Mouse (Mus musculus): ENCODE results near the gene Tal1. TPM values are rescaled to one million over a fixed set of nuclear protein-coding genes. Genes with fewer than 3 reads are reported as not detected.
A peak's percentile ranks its signal among the peaks of the same experiment; 100 is the strongest.

The Tal1 gene
- 17.3 and 22.6 TPM in 2 replicates for total RNA-seq (2015)
- total RNA-seq (2017): 9.2 and 16.3 TPM in 2 replicates

DNA sequence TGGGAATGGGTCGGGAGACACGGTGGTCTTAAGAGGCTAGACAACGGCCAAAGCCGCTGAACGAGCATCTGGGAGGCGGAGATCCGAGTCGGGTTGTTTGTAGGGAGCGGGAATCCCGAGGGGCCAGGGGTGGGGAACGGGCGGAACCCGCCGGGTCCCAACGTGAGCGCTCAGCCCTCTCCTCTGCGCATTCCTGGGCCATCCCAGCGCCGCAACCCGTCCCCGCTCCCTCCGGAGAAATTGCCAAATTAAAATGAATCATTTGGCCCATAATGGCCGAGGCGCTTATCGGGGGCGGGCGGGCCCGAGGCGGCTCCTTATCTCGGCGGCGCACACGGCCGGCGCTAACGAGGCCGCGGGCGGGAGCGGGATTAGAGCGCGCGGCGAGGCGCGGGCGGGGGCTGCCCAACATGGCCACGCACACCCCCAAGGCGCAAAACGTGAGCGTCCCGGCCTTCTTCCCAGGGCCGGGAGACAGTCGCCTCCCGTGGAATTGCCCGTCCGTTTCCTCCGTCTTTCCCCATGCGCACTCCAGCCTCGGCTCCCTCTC lies at the start of gene Tal1:
Gene Tal1 (plus strand): TSS at position 56 of the 550 bp plus-strand sequence.
- peak; percentile 45 for ATAC-seq (replicated peaks; ENCODE audit: poor library complexity)

DNA sequence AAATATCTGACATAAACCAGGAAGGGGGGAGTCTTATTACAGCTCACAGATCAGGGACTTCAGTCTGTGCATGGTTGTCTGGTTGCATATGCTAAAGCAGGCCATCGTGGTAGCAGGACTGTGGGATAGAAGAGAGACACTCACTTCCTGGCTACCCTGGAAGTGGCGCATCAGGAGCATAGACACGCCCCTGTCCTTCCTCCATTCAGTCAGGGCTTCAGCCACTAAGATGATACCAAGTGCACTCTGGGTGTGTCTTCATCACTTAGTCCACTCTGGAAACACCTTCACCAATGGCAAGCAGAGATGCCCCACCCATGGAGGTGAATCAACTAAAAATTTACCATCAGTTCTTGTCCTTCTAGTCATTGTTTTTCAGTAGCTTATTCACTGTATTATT lies 42.0 kb upstream of the Tal1 start:
- ATAC-seq (replicated peaks; ENCODE audit: poor library complexity): no peak

DNA sequence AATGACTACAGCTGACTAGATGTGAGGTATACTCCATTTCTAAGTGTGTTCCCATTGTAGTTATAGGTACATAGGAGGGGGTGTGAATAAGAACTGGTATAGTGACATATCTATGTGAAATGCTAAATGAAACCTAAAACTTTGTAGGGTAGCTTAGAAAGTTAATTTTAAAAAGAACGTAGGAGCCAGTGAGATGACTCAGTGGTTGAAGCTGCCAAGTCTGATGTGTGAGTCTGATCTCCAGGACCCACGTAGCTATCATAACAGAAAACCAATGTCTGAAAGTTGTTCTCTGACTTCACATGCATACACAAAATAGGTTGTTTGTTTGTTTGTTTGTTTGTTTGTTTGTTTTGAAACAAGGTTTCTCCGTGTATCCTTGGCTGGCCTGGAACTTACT lies 36.2 kb upstream of the Tal1 start:
- no peak for ATAC-seq (replicated peaks; ENCODE audit: poor library complexity)

DNA sequence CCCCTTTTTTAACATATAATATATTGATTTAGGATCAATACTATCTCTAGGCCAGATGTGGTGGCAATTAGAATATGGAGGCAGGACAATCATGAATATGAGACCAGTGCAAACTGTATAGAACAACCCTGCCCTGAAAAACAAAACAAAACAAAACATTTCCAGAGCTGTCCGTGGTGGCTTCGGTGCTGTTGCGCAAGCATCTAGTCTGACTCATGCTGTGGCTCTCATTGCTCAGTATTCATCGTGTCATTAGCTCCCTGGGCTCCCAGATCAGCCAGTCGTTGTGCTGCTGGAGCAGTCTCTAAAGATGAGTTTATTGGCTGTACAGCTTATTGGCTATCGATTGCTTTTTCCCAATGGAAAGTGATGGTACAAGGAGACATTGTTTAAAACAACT lies 21.2 kb upstream of the Tal1 start:
- peak; percentile 88 for ATAC-seq (replicated peaks; ENCODE audit: poor library complexity)

DNA sequence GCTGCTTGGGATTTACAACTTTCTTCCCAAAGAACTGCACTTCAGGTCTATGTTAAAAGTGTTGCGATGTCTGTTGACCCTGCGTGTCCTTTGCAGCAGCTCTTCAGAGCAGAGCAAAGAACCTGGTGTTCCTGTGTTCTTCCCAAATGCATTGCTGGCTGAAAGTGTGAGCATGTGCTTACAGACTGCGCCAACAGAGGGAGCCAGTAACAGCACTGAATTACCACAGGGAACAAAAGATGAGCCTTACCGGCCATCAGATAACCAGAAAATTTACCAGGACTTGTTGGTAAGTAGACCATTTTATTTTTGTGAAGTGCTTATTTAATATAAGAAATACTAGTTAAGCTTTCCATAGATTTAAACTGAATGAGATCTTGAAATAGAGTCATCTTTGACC lies 18.0 kb upstream of the Tal1 start:
- ATAC-seq (replicated peaks; ENCODE audit: poor library complexity): peak; percentile 96

DNA sequence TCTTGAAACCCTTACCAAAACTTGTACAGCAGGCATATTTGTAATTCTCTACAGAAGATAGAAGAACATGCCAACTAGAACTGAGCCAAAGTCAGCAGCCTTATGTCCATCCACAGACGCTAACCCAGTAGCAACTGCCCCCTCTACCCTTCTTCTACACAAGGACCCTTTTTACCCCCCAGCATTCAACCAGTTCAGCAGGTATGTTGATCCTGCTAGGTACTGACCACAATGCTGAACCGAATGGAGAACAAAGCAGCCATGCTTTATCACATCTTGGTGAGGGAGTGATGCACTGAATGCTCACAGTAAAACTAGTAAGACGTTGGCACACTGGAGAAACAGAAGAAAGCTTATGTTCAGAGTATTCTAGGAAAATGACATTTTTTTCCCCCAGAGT lies 10.6 kb upstream of the Tal1 start:
- no peak for ATAC-seq (replicated peaks; ENCODE audit: poor library complexity)

DNA sequence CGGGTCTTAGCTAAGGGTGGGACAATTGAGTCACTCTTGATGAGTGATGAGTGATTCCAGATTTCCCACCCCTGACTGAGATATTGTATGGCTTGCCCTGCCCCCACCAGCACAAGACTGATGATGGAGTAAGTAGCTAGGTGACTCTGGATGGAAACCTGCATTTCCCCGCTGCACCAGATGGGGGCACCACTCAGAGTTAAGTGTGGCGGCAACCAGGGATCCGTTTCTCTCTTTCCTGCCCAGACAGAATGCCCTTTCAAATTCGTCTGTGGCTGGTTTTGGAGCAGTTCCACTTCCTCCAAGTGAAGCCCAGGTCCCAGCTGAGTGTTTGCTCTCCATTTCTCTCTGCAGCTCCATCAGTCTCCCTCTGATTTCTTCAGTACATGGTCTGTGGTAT lies 8.5 kb upstream of the Tal1 start:
- ATAC-seq (replicated peaks; ENCODE audit: poor library complexity): peak; percentile 86

DNA sequence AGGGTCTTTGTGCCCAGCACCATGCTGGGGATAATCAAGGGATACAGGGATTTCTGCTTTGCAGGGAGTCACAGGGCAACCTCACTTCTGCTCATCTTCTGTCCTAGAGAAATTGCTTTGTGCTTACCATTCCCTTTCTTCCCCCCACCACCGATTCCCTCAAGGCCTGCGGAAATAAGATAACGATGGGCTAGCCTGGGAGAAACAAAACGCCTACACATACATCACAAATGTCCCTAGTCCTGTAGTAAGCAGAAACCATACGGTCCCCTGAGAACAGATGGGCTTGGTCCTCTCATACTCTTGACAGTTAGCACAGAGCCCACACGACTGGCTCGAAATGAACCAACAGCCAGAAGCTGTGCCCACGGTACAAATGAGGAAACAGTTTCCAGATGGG lies 8.0 kb upstream of the Tal1 start:
- ATAC-seq (replicated peaks; ENCODE audit: poor library complexity): peak; percentile 53

DNA sequence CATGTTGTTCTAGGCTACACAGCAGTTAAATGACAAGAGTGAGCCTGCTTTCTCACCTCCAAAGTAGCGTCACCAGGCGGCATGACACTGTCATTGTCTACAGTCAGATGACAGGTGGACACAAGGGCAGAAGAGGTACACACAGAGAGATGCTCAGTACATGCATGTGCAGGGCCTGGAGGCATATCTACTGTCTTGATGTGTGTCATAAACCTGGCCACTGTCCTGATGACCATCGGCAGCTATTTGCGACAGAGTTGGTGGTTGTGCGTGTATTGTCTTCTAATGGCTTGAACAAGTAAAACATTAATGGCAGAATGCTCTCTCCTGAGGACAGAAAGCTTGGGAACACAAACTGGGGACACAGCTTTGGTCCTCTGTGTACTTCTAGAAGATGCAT lies 5.0 kb upstream of the Tal1 start:
- ATAC-seq (replicated peaks; ENCODE audit: poor library complexity): no peak

DNA sequence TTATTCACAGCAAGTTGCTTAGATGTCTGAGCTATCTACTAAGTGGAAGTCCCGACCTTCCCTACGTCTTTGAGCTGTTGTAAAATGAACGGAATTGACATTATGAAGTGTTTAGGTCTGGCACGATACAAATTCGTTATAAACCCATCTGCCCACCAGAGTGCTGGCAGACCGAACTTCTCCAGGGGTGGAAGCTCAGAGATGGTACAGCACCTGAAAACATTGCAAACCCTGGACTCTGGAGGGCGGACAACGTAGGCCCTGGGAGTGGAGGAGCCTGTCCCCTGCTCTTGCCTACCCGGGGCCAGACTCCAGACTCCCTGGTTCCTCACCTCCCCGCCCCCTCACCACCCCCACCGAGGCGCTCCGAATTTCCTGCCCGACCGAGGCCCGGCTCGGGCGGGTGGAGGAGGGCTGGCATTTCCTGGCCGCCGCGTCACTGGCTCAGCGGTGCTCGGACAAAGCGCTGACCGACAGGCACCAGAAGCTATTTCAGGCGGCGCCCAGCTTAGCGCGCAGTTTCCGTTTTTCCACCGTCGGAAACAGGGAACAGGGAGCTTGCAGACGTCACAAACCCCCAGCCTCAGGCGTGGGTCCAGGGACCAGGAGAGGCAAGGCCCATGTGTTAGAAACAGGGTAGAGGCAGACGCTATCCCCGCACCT lies 3.8 kb upstream of the Tal1 start:
- peak; percentile 19 for ATAC-seq (replicated peaks; ENCODE audit: poor library complexity)

DNA sequence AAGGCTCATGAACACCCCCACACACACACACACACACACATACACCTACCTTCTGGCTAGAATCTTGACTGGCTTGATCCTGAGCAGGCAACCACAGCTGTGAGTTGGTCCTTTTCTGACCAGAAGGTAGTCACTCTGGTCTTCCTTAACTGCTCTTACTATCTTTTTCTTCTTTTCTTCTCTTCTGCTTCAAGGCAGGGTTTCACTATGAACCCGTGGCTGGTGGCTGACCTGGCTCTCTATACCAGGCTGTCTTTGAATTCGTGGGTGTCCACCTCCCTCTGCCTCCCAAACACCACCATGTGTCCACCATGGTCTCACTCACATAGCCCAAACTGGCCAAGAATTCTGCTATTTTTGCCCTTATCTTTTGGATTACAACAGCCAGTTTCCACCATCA lies 1.2 kb upstream of the Tal1 start:
- no peak for ATAC-seq (replicated peaks; ENCODE audit: poor library complexity)

DNA sequence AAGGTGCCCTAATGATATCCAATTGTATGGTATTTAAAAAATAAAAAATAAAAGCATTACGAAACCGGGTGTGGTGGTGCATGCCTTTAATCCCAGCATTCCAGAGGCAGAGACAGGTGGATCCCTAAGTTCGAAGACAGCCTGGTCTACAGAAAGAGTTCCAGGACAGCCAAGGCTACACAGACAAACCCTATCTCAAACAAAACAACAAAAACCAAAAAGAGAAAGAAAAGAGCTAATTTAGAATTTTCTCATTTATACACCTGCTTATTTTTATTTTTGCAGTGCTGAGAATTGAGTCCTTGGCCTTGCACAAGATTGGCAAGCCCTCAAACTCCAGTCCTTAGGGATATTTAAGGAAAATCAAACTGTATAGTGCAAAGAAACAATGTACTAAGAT lies 535 bp upstream of the Tal1 start:
- ATAC-seq (replicated peaks; ENCODE audit: poor library complexity): no peak

DNA sequence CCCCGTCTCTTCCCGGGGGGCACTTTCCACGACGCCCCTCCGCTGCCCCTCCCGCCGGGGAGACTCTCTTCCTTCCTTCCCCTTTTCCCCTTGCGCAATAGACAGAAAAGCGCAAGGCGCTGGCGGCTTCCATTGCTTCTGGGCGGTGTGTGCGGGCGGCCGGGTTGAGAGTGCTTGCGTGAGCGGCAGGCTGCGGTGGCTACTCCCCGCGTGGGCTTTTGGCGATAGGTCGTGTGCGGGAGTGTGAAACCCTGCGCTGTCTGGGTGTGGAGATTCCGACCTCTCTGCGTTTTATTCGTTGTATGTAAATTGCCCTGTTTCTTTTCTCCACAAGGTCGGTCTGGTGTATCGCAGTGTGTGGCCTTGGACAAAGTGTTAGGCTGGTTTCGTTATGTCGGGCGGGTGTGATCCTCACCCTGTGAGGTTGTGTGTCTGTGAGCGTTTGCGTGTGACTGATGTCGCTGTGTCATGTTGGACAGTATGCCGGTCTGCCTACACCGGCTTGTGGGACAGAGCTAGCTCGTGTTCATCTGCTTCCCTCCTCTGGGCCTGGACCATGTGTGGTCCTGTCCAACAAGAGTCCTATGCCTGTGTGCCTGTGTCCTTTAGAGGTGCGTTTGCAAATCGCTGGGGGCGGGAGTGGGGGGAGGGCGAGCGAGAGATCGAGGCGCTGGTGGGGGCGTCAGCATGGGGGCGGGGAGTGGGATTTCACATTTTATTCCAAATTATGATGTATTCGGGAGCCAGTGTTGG lies 871 bp downstream of the Tal1 start:
- ATAC-seq (replicated peaks; ENCODE audit: poor library complexity): peak; percentile 45

DNA sequence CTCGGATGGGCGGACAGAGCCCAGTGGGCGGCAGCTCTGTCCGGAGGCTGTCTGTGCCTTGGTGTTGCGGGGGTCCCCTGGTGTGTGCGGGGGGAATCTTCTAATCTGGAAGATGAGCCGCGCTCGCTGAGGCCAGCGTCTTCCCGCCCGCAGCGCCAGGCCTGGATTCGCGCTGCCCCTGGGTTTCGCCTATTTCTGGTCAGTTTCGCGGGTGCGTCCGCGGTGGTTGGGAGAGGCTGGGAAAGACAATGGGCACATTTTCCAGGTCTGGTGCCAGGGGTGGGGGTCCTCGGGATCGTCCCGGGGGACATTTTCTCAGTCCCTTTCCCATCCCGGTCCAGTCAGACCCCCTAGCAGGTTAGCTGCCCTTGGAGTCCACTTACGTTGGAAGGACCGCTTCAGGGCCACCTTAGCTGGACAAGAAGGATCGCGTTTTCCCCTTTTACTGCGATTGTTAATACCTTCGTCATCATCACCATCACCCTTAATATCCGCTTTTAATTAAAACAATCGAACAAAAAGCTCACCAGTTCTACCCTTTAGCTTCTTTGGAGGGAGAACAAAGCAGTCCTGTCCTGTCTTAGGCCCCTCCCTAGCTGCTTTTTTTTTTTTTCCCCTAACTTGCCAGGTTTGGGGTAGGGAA lies 1.6 kb downstream of the Tal1 start:
- ATAC-seq (replicated peaks; ENCODE audit: poor library complexity): peak; percentile 2; the same call in 1 of the 2 replicates

DNA sequence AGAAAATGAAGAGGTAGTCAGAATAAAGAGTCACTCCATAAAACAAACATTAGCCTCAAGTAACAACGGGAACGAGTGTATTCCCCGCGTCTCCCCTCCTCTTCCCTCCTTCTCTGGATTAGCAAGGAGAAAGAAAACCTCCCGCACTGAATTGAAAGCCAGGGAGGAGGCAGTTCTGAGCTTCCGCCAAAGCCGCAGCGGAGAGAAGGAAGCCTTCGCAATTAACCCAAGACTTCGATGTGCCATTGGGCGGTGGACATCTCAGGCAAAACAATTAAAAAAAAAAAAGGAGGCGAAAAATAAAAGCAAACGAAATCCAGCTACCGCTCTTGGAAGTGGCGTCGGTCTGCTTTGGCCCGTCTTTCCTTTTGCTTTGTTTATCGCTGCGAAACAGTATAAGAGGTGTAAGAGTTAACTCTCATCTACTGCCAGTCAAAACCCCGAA lies 2.1 kb downstream of the Tal1 start:
- ATAC-seq (replicated peaks; ENCODE audit: poor library complexity): no peak

DNA sequence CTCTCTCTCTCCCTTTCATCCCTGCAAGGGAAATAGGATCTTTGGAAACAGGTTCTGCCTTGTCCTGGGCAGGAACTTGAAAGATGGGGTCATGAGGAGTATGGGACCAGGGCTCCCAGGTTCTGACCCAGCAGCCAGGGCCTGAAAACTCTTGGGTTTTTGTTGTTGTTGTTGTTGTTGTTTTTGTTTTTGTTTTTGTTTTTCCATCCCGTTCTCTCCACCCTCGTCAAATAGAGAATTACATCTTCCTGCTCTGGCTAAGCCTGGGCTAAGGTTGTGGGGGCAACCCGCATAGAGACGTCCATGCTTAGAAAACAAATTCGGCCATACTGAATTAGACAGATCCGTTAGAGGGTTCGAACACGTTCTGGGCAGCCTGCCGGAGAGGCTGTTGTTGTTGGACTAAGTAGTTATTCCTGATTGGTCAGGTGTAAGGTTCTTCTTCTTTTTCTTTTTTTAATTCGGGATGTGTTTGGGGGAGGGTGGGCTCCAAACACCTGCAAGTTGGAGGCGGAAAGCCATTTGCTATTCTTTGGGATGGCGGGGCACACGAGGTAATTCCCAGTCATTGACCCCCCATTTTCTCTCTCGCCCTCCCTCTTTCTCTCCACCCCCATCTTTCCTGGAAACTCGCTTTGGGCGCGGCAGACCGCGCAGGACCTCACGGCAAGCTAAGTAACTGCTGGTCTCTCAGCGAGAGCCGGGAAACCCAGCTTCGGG lies 2.8 kb downstream of the Tal1 start:
- ATAC-seq (replicated peaks; ENCODE audit: poor library complexity): no peak

DNA sequence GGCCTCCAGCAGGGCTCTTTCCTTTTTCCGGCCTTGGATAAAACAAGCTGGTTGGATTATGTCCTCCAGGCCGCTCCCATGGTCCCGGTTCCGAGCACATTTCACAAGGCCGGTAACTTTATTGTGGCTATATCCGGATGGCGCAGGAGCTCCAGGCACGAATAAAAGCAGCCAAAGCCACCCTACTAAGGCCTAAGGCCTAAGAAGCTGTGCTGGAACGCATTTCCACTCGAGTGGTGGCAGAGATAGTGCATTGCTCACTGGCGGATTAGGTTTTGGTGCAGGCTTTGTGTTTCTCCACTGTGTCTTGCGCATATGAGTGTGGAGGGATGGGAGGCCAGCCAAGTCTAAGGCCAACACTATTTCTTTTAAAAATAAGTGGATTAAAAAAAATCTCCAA lies 3.6 kb downstream of the Tal1 start:
- no peak for ATAC-seq (replicated peaks; ENCODE audit: poor library complexity)

DNA sequence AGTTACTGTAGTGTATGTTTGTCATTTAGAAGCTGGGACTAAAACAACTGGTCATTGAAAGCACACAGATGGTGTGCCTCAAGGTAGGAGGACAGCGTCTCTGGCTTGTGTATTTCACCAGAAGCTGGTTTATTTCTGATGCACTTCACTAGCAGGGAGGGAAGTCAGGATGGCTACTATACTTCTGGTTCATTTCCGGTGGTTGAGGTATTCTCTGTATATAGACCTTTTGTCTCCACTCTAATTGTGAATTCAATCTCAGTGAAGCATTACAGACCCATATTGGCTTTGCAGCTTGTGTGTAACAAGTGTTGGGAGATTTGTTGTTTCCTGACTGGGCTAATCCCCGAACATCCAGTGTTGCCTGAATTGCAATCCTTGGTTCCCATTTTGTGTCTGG lies 4.5 kb downstream of the Tal1 start:
- no peak for ATAC-seq (replicated peaks; ENCODE audit: poor library complexity)

DNA sequence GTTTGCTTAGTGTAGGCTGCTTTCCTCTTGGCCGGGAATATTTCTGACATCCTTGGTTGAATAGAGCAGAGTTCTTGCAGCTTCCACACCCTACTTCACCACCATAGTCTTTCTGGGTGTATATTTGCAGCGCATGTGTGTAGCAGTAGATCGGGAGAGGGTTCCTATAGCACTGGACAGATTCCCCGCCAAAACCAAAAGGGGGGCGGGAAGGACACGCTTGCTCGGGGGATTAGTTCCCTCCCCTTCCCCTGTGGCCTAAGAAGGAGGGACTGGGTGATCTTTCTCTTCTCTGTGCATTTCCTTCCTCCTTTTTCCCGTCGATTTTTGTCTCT lies 6.3 kb downstream of the Tal1 start:
- ATAC-seq (replicated peaks; ENCODE audit: poor library complexity): peak; percentile 46

DNA sequence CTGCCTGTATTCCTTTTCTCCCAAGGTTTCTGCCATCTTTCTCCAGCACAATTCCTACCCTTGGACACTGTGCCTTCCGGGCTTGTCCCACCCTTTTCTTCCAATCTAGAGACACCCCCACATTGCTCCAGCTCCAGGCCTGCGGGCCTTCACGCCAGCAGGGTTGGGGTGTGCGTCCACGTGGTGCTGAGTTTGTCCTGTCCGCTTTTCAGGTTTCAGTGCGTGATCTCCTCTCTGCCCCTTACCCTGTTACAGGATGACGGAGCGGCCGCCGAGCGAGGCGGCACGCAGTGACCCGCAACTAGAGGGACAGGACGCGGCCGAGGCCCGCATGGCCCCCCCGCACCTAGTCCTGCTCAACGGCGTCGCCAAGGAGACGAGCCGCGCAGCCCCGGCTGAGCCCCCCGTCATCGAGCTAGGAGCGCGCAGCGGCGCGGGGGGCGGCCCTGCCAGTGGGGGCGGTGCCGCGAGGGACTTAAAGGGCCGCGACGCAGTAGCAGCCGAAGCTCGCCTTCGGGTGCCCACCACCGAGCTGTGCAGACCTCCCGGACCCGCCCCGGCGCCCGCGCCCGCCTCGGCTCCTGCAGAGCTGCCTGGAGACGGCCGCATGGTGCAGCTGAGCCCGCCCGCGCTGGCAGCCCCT lies 6.8 kb downstream of the Tal1 start:
- peak; percentile 32 for ATAC-seq (replicated peaks; ENCODE audit: poor library complexity)
